In genomic region chr7:46301031-46301632, GRCm38 (mm10) we compare ENCODE assay signal across 18 mouse cellular contexts.
DNase-seq lines count a peak whose midpoint lies in the region; ATAC-seq and TF ChIP-seq lines count a peak whose summit lies in the region.
"Had no signal": no experiment of that assay in that cellular context is flagged by ENCODE, and none has a peak within 500 bp of the region (broad histone marks: within the 10 kb centered on the region; RNA-seq: fewer than 3 reads in every experiment).

No protein-coding gene starts in this region.

- no peak overlapping the region for H3ac ChIP-seq in myocyte (ENCODE audit: control insufficient read depth, insufficient read length)

- TF ChIP-seq POLR2A in myocyte (IDR thresholded peaks at IDR 0.05; ENCODE audit: insufficient read length, low read depth) = no peak

- no peak overlapping the region for H3K27ac ChIP-seq in forebrain, embryonic 11.5 days (ENCODE audit: low read depth, low read length)

- DNase-seq in heart, adult 11 months = peak; percentile 58
- no peak for DNase-seq in heart, postnatal 10 days
- DNase-seq in forebrain, embryonic 11.5 days (ENCODE audit: low spot score) = no peak
- DNase-seq: adrenal gland, adult 2 months; adrenal gland, adult 8-10 months; adrenal gland, postnatal 10 days; adrenal gland, postnatal 14 days; adrenal gland, postnatal 25 days; adrenal gland, postnatal 36 days; B cell, adult 2 months; cerebellum, adult 11 months; cerebellum, adult 11-12 months; cerebellum, adult 18-20 months had no signal

- WGBS in forebrain, embryonic 11.5 days = 83% methylated on average over 12 of the region's 12 CpGs

- no peak overlapping the region for H3K9ac ChIP-seq in forebrain, embryonic 11.5 days (ENCODE audit: low read length)

- no peaks in the 10 kb centered on the region for H3K27me3 ChIP-seq in myocyte (ENCODE audit: control insufficient read depth, insufficient read depth, insufficient read length)
- no peaks in the 10 kb centered on the region for H3K27me3 ChIP-seq in forebrain, embryonic 11.5 days (ENCODE audit: control insufficient read depth, insufficient read depth, low read length)

- no peak for ATAC-seq in forebrain, embryonic 11.5 days (replicated peaks; ENCODE audit: low FRiP score)
- ATAC-seq: activated CD4-positive, CD25-positive, alpha-beta regulatory T cell, adult 4 months; CD4-positive, CD25-positive, alpha-beta regulatory T cell, adult 4 months; Patski had no signal

- intact Hi-C loops in heart, postnatal 10 days (cut with DNase I) = no loop called here

- peak overlapping the region; percentile 51 for H3K4me2 ChIP-seq in myocyte (ENCODE audit: low read depth)
- H3K4me2 ChIP-seq in forebrain, embryonic 11.5 days (ENCODE audit: low read depth, low read length, severe bottlenecking) = no peak overlapping the region

- no peak overlapping the region for H3K4me3 ChIP-seq in myocyte
- H3K4me3 ChIP-seq in forebrain, embryonic 11.5 days (ENCODE audit: low read depth, low read length) = no peak overlapping the region

- no peaks in the 10 kb centered on the region for H3K36me3 ChIP-seq in myocyte (ENCODE audit: control insufficient read depth, insufficient read depth)
- H3K36me3 ChIP-seq in forebrain, embryonic 11.5 days (ENCODE audit: control insufficient read depth, insufficient read depth, low read length) = no peaks in the 10 kb centered on the region
- H3K36me3 ChIP-seq: G1E had no signal

- H3K79me2 ChIP-seq in myocyte (ENCODE audit: control insufficient read depth, insufficient read depth) = no peaks in the 10 kb centered on the region

- H3K4me1 ChIP-seq in forebrain, embryonic 11.5 days (replicated peaks; ENCODE audit: control insufficient read depth, insufficient read depth, low read length) = no peaks in the 10 kb centered on the region

- H3K9me3 ChIP-seq in forebrain, embryonic 11.5 days (ENCODE audit: control insufficient read depth, low read length) = no peaks in the 10 kb centered on the region
- H3K9me3 ChIP-seq: G1E had no signal

TF ChIP-seq in myocyte, 11 proteins besides CTCF, POLR2A, EP300 and RAD21:
- TF ChIP-seq MAX (IDR thresholded peaks at IDR 0.05; ENCODE audit: low read depth) = no peak
- no peak for TF ChIP-seq E2F4 (IDR thresholded peaks at IDR 0.05; ENCODE audit: insufficient read depth)
- TF ChIP-seq TCF12 (IDR thresholded peaks at IDR 0.05; ENCODE audit: insufficient read depth, poor library complexity, severe bottlenecking) = peak; percentile 77
- TF ChIP-seq TCF3 (IDR thresholded peaks at IDR 0.05; ENCODE audit: insufficient read length, low read depth) = no peak
- no peak for TF ChIP-seq REST (IDR thresholded peaks at IDR 0.05; ENCODE audit: insufficient read depth, insufficient read length)
- no peak for TF ChIP-seq SRF (IDR thresholded peaks at IDR 0.05; ENCODE audit: control insufficient read depth, insufficient read length, low read depth)
- no peak for TF ChIP-seq CEBPB (IDR thresholded peaks at IDR 0.05; ENCODE audit: insufficient read depth, poor library complexity, severe bottlenecking)
- no peak for TF ChIP-seq POLR2AphosphoS2 (IDR thresholded peaks at IDR 0.05; ENCODE audit: insufficient read length, low read depth)
- peak; percentile 53 to 89 (median 81) for TF ChIP-seq MYOG (IDR thresholded peaks at IDR 0.05; ENCODE audit: control insufficient read depth in 1 of 3, insufficient read depth in 1 of 3, insufficient read length in 2 of 3, low read depth in 2 of 3)
- TF ChIP-seq MYOD1 (IDR thresholded peaks at IDR 0.05; ENCODE audit: control insufficient read depth in 1 of 3, insufficient read length in 2 of 3, low read depth in 2 of 3) = peak in 2 of 3 experiments; percentile 72 to 76
- no peak for TF ChIP-seq USF1 (IDR thresholded peaks at IDR 0.05; ENCODE audit: low read depth)
